Mouse (Mus musculus) bone marrow, adult 2 months (tissue): Measurements from ENCODE around the gene Rpp25l. TPM values are rescaled to one million over a fixed set of nuclear protein-coding genes. Genes with fewer than 3 reads are reported as not detected.
A peak's percentile ranks its signal among the peaks of the same experiment; 100 is the strongest.

Source experiments
- H3K27ac ChIP-seq: fragments of 200-500 bp; 2 replicates; pipeline ENCODE4 v1.5.1; 2012; ENCODE audit warnings: low read depth, mild to moderate bottlenecking, control low read depth, inconsistent platforms, low read length; ENCODE audit not compliant: control insufficient read depth, poor library complexity, insufficient read depth
- H3K4me1 ChIP-seq: fragments of 200-500 bp; 2 replicates; pipeline ENCODE4 v1.6.1; 2011; ENCODE audit warnings: low read length; ENCODE audit not compliant: control insufficient read depth, insufficient read depth
- H3K4me3 ChIP-seq: fragments of 200-500 bp; replicated peaks from 2 replicates; pipeline ENCODE3; 2011; ENCODE audit warnings: mild to moderate bottlenecking, low read depth, low read length, control low read depth; ENCODE audit not compliant: control insufficient read depth
- CTCF ChIP-seq: fragments of 200-500 bp; IDR thresholded peaks from 2 replicates; pipeline ENCODE4 v1.5.1; 2011; ENCODE audit warnings: low read length, control low read depth; ENCODE audit not compliant: control insufficient read depth, insufficient read depth
- POLR2A ChIP-seq: fragments of 200-500 bp; IDR thresholded peaks from 2 replicates; pipeline ENCODE4 v1.6.1; 2011; ENCODE audit warnings: low read depth, mild to moderate bottlenecking, control low read depth, low read length, borderline replicate concordance; ENCODE audit not compliant: control insufficient read depth
- WGBS: fragments of 180-500 bp; shearing (Covaris S2); methylation state at CpG from one replicate; pipeline ENCODE4 v1.1.7; 2018; 5-methylcytosine and 5-hydroxymethylcytosine counted together
- polyA plus RNA-seq: library from polyadenylated mRNA; stranded (reverse); fragments of >200 nt; gene quantifications from 2 replicates; pipeline ENCODE4 v1.2.4, GENCODE M21; 2011; ENCODE audit warnings: low replicate concordance; ENCODE audit not compliant: missing spikeins, insufficient read depth, insufficient read length

The Rpp25l gene
- polyA plus RNA-seq, 1 experiment, result 37.2 TPM

DNA sequence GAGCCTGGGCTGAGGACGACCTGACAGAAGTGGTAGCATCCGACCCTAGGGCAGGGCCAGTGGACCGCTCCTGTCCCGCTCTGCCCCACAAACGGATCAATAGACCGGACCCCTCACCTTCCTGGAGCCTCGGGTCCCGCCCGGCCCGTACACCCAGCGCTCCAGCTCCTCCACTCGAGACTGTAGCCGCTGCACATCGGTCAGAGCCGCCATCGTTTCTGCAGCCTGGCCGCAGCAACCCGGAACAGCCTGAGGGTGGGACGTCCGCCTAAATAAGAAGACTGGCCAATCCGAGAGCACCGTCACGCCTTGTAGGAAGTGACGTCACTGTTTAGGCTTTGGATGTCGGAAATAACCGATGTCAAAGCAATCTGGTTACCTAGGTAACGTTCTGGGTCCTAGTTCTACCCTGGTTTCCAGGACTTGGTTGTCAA is 9.6 kb upstream of the Rpp25l start, which contains the start of gene Dctn3:
Gene Dctn3 (minus strand): TSS at position 253 of the 434 bp plus-strand sequence.
- under 1% methylated on average over 27 of the region's 27 CpGs for WGBS
- Histone ChIP-seq H3K4me1 (no peaks in the 10 kb centered on the region), H3K27ac (no peak within 1 kb of the TSS), H3K4me3 (peak within 1 kb of the TSS; percentile 91)
- TF ChIP-seq CTCF, result no peak
- TF ChIP-seq POLR2A, result peak; percentile 92; the same call in 1 of the 2 replicates

DNA sequence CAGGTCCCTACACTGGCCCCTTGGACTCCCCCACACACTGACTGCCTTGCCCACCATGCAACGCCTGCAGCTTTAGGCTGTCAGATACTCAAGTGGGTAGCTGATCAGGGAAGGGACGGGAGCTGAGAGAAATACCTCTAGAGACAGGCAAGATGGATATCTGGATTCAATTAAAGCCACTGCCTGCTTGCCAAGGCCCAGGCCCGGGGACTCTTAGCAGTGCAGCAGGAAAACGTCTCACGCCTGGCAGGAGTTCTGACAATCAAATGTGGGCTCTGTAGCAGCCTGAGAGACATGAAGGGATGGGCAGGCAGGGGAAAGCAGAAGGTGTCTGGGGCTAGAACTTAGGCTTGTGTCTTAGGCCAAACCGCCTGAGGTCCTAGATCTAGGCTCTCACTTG is 3.5 kb upstream of the Rpp25l start:
- WGBS, result 82% methylated on average over 6 of the region's 6 CpGs
- Histone ChIP-seq H3K4me1 (peaks cover 3% of the 10 kb centered on the region; the same call in 1 of the 2 replicates), H3K4me3 (no peak overlapping the region)

DNA sequence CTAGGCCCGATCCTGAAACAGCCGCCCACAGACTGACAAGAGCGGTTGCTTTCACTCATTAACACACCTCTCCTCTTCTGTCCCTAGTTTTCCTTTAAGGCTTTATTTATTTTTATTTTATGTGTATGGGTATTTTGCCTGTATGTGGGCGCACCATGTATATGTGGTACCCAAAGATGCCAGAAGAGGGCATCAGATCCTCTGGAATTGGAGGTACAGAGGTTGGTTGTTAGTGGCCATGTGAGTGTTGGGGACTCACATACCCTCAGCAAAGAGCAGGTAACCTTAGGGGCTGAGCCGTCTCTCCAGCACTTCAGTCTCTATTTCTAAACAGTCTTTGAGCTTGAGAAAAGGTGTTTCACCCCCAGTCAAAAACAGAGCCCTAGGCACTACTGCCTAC is 2.3 kb upstream of the Rpp25l start:
- Histone ChIP-seq H3K4me3 (no peak overlapping the region), H3K27ac (no peak overlapping the region), H3K4me1 (peaks cover 3% of the 10 kb centered on the region; the same call in 1 of the 2 replicates)
- 80% methylated on average over 5 of the region's 5 CpGs for WGBS
- TF ChIP-seq POLR2A (no peak), CTCF (peak; percentile 3; the same call in 1 of the 2 replicates)

More for the DNA sequence above, 3.5 kb upstream of the Rpp25l start:
- H3K27ac ChIP-seq, result no peak overlapping the region
- TF ChIP-seq POLR2A (no peak), CTCF (no peak)

DNA sequence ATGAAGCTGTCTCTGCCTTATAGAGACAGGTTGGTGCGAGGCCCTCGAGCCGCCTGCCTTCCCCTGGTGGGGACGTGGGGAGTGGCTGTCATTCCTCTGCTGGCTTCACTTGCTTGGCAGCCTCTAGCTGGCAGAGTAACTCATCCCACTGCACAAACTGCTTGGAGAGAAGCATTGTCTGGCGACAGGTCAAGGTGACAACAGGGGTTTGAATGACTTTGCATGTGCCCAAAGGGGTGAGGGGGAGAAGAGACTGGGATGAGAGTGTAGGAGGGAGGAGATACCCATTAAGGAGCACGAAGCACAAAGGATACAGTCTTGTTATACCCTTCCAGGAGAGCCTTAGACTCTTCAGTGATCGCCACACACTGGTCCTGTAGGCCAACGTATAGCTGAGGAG is 1.7 kb upstream of the Rpp25l start:
- TF ChIP-seq POLR2A (no peak), CTCF (no peak)
- H3K4me1 ChIP-seq, result peaks cover 3% of the 10 kb centered on the region; the same call in 1 of the 2 replicates
- H3K27ac ChIP-seq, result no peak overlapping the region
- no peak overlapping the region for H3K4me3 ChIP-seq
- 76% methylated on average over 8 of the region's 8 CpGs for WGBS

DNA sequence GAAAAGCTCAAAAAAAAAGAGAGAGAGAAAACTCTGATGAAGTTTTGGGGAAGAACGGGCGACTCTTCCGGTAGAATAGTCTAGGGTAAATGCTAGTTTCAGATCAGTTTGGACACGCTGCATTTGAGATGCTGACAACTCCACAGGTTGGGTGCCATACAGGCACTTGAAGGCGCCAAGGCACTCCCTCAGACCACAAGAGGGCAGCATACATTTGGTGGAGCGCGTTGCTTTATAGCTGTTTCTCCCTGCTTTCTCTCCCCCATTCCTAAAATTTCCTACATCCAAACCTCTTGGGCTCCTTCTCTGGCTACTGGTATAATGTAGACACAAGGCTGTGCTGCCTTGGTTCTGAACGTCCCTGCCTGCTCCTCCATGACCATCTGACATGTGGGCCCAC is 942 bp upstream of the Rpp25l start:
- Histone ChIP-seq H3K27ac (no peak overlapping the region), H3K4me1 (peaks cover 3% of the 10 kb centered on the region; the same call in 1 of the 2 replicates), H3K4me3 (no peak overlapping the region)
- peak; percentile 80 for TF ChIP-seq CTCF
- TF ChIP-seq POLR2A, result no peak
- 10% methylated on average over 8 of the region's 8 CpGs for WGBS

DNA sequence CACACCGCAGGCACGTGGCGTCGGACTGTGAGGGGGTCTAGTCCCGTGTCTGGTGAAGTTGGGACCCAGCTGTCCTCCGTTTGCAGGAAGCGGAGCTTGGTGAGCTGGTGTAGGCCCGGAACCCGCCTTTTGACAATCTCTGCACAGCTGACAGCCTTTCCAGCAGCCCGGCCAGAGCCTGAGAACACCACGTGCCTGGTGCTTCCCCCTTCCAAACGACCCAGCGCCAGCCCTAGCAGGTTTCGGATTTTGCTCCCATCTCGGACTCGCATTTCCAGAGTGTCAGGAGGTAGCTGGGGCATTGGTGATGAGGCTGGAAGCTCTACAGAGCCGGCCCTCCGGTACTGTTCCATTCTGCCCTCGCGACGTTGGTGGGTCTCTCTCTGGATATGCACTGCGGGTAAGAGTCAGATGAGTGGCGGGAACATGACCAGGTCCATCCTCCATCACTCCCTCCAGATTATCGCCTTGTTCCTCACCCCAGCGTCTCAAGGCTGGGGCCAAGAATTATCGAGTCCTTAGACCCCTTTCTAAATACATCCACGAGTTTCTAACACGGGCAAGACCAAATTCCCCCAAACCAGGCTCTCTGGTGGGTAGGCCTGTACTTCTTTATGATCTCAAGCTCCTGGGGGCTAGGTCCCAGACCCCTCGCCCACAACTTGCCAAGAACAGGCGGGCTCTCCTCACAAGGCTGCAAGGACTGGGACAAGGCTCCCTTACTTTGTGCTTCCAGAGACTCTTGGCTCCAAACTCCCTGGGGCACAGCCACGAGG is 725 bp downstream of the Rpp25l start:
- TF ChIP-seq POLR2A (no peak), CTCF (no peak)
- peaks cover 3% of the 10 kb centered on the region; the same call in 1 of the 2 replicates for H3K4me1 ChIP-seq
- H3K4me3 ChIP-seq, result peak overlapping the region; percentile 91
- WGBS, result 51% methylated on average over 31 of the region's 31 CpGs
- H3K27ac ChIP-seq, result peak overlapping the region; percentile 59

DNA sequence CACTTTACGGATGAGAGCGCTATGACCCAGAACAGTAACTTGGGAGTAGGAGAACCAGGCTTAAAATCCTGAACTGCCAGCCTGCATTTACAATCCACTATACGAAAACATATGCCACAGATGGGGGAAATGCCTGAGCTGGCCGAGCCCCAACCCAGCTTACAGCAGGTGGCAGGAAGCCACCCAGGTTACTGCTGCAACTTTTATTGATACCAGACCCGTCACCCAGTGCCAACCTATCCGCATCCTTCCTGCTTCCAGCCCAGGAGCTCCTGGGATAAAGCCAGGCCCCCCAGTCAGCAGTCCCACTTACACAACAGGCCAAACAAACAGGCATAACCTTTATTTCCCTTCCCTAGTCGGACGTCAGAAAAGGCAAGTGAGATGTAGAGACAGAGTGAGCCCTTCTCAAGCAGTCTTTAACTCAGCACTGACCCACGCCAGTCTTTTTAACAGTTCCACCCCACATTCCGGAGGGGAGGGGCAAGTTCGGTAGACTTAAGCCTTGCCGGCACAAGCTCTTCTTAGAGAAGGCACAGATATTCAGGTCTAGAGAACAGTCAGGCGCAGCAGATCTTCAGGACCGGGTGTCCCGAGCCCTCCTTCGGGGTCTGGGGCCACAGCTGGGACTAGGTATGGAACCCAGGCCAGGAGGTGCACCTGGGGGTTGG is 1.5 kb downstream of the Rpp25l start:
- WGBS, result 81% methylated on average over 16 of the region's 16 CpGs
- no peak overlapping the region for H3K27ac ChIP-seq
- H3K4me3 ChIP-seq, result peak overlapping the region; percentile 91
- TF ChIP-seq POLR2A, result no peak
- TF ChIP-seq CTCF, result no peak
- peaks cover 3% of the 10 kb centered on the region; the same call in 1 of the 2 replicates for H3K4me1 ChIP-seq

DNA sequence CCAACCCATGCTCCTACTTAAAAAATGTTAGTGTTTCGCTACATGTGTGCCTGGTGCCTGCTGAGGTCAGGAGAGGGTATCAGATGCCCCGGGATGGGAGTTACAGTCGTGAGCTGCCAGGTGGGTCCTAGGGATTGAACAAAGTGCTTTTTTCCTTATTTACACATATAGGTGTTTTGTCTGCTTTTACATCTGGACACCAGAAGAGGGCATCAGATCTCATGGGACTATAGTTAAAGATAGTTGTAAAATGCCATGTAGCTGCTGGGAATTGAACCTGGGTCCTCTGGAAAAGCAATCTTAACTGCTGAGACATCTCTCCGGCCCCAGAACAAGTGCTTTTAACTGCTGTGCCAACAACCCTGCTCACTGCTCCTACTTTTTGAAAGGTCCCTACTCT is 3.1 kb downstream of the Rpp25l start:
- WGBS, result 73% methylated on average over 4 of the region's 4 CpGs
- Histone ChIP-seq H3K27ac (no peak overlapping the region), H3K4me3 (no peak overlapping the region), H3K4me1 (peaks cover 3% of the 10 kb centered on the region; the same call in 1 of the 2 replicates)
- TF ChIP-seq POLR2A (no peak), CTCF (no peak)
